Mouse (Mus musculus): ENCODE results near the gene U2surp.
A peak's percentile ranks its signal among the peaks of the same experiment; 100 is the strongest.

Gene U2surp

DNA sequence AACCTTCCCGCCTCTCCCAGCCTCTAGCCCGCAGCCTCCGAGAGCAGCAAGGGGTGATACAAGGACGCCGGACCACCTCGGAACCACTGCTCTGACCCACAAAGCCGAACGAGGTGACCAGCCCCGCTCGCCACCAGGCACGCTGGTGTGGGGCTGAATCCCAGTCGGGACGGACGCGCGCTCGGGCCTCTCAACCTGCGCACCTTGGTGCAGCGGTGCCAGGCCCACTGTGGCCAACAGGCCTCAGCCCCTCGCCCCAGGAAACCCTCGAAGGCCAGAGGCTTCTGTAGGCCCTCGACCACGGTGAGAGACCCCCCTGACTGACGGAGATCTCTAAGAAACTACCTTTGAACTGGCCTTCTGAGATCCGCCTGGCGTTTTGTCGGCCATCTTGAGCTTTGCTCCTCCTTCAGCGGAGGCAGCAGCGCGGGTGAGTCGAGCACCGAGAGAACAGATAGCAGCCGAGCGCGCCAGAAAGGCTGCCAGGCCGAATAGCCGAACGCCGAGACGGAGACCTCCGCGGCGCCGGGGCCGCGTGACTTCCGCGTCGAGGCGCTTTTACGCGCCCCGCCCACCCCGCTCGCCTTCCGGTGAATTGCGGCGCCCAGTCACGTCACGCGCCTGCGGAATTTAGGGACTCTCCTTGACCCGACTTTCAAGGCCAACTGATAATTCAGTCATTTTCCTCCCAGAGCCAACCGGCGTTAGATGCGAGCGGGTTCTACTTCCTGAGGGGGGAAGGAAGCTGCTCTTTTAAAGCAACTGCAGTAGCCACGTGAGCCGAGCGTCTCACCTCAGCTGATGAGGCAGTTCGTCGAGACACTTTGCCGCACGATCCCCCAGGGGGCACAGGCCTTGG is at the start of gene U2surp:
Gene U2surp (minus strand): TSS at position 525 of the 859 bp plus-strand sequence.
- peak; percentile 91 for DNase-seq (ENCODE audit: low read depth)

DNA sequence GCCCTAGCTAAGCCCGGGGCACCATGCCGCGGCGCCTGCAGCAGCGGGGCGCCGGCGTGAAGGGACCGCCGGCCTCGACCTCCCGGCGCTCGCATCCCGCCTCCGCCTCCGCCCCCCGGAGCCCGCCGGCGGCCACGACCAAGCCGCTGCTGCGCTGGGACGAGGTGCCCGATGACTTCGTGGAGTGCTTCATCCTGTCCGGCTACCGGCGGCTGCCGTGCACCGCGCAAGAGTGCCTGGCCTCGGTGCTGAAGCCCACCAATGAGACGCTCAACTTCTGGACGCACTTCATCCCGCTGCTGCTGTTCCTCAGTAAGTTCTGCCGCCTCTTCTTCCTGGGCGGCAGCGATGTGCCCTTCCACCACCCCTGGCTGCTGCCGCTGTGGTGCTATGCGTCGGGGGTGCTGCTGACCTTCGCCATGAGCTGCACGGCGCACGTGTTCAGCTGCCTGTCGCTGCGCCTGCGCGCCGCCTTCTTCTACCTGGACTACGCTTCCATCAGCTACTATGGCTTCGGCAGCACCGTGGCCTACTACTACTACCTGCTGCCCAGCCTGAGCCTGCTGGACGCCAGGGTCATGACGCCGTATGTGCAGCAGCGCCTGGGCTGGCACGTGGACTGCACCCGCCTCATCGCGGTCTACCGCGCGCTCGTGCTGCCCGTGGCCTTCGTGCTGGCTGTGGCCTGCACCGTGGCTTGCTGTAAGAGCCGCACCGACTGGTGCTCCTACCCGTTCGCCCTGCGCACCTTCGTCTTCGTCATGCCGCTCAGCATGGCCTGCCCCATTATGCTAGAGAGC is 48.3 kb upstream of the U2surp start:
- no peak for DNase-seq (ENCODE audit: low read depth)

DNA sequence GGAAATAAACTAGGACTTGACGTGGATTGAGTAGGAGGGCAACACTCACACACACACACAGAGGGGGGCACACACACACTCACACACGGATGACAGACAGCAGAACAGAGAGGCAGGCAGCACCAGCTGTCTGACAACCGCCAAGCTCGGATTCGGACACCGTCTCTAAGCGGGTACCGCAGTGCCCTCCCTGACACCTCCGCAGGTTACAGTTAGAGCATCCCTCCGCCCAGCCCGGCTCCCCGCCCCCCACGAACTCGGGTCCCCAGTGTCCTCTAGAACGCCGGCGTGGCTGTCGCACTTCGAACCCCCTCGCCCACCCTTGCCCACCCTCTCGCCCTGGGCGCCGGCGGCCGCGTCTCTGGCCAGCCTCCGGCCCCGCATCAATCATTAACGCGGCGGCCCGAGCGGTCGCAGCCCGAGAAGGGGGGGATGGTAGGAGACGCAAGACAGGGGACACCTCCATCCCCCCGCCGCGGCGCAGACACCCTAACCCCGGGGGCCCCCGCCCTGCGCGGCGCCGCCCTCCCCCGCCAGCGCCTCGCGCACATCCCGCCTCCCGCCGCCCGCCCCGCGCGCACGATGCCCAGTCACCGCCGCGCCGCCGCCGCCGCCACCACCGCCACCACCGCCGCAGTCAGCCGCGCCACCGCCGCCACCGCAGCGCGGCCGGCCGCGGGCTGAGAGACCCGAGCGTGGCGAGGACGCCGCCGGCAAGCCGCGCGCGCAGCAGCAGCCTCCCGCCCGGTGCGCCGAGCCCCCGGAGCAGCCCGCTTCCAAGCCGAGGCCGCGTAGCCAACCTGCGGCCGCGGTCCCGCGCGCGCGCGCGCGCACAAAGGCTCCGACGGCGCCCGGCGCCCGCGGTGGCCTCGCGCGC is 47.5 kb upstream of the U2surp start, which contains the start of gene Paqr9:
Gene Paqr9 (plus strand): TSS at position 599 of the 877 bp plus-strand sequence.
- no peak for DNase-seq (ENCODE audit: low read depth)

DNA sequence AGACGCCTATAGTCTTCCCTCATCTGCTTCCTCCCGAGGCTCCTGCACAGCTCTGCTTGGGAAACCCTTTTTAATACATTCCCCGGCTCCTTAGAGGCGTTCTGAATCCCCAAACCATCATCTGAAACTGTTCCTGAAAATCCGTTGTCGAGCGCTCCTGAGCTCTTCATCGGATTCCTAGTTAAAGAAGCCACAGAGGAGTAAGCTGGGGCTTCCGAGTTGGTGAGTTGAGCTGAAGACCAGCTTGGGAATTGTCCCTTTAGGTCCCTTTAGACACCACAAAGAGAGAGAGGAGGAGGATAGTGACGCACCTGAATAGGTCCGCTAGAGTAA is 46.9 kb upstream of the U2surp start:
- no peak for DNase-seq (ENCODE audit: low read depth)

DNA sequence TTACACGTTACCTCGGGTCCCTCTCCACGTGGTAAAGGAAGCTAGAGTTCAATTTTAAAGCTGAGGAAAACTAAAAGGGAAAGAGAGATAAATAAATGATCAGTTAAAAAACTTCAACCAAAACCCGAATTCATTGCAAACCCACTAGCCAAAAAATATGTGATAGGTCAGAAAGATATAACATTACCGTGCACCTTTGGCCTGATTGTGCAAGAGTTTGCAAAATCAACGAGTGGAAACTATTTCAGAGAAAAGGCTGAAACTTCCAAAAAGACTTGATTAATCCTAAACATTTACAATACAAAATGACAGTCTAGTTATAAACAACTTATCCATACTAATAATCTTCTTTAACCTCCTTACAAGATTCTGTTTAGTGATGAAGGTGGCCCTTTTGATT is 45.9 kb upstream of the U2surp start:
- DNase-seq (ENCODE audit: low read depth): no peak

DNA sequence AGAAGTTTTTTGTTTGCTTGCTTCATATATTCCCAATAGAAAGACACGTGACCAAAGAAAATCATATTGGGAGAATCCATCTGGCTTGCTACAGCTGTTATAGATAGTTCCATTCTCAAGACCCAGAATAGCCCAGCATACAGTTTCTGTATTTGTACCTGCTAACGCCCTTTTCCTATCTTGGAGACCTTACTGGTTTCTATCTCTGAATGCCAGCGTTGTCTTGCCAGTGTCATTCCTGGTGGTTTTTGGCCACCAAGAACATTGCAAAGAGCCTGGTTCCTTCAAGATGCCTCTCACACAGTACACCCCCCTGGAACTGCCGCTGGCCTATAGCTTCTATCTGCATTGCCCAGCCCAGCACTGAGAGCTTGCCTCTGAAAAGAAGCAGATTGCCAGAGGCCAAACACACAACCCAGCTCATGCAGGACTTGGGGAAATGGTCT is 44.3 kb upstream of the U2surp start:
- no peak for DNase-seq (ENCODE audit: low read depth)

DNA sequence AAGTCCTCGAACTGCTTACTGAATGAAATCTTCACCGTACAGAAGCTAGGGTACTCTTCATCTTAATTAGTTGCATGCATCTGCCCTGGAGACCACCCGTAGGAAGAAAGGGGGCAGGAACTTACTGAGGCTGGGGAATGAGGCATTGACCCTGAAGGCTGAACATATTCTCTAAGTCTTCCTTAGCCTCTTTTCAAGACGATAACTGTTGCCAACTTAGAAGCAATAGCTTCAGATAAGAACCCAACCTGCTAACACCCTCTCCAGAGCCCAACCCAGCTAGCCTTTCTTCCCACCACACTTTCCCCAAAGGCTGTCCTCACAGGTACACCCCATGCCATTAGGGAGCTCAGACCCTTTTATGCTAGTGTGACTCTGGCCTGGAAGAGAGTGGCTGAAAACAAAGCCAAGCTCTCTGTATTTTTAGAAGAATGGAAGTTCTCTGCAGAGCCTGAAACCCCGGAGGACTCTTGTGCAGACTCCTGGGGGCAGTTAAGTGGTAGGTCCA is 43.5 kb upstream of the U2surp start:
- no peak for DNase-seq (ENCODE audit: low read depth)

DNA sequence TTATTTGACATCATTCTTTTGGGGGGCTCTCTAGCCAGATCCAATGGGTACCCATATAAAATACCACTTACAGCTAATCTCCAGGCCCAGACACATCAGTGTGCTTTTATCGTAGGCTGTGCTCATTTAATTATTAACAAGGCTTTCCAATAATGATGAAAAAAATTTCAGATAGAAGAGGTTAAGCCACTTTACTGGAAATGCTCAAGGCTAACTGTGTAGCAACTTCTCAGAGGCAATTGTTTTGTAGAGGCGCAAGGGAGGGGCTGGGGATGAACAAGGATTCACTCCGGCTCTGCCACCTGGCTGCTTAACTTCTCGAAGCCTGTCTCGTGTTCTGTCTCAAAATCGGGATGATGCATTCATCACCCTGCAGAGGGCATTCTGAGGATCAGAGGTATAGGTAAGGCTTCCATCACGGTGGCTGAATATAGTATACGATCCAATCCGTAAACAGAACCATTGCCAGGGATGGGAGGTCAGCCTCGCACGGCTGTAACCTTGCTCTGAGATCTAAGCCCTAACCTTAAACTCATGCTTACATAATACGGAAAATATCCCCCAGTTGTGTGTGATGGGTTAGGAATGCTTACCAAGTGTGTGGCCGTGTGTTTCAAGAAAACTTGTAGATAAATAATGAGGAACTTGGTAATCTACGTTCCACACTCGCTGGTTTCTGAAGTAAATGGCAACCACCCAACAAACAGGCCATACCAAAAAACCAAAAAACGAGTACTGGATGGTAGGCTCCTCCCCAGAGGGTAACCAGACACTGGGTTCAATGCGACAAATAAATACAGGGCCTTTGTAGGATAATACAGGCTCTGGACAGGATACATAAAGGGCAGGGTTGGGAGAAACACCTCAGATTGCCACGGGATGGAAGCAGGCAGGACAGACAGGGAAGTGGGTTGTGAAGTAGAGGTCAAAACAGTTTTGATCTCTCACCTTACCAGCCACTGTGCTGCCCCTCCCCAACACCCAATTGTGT is 42.7 kb upstream of the U2surp start:
- no peak for DNase-seq (ENCODE audit: low read depth)

DNA sequence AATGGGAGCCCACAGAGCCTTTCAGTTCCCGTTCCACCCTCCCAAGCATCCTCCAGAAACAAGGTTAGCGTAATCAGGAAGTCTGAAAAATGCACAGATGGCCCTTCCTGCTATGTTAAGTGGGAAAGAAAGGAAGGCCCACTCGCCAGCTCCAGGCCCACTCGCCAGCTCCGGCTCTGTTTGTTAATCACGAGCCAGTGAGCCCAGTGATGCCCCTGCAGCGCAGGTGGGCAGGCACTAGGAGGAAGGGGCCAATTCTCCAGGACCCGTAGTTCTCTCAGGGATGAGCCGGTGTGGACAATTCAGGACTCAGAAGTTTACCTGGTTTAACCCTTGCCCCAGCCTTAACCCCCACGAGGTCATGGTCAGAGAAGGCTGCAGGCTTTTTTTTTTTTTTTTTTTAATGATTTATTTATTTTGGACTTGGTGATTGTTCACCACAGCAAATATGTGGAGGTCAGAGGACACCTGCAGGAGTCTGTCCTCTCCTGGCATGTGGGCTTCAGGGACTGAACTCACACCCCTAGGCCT is 40.4 kb upstream of the U2surp start:
- no peak for DNase-seq (ENCODE audit: low read depth)

DNA sequence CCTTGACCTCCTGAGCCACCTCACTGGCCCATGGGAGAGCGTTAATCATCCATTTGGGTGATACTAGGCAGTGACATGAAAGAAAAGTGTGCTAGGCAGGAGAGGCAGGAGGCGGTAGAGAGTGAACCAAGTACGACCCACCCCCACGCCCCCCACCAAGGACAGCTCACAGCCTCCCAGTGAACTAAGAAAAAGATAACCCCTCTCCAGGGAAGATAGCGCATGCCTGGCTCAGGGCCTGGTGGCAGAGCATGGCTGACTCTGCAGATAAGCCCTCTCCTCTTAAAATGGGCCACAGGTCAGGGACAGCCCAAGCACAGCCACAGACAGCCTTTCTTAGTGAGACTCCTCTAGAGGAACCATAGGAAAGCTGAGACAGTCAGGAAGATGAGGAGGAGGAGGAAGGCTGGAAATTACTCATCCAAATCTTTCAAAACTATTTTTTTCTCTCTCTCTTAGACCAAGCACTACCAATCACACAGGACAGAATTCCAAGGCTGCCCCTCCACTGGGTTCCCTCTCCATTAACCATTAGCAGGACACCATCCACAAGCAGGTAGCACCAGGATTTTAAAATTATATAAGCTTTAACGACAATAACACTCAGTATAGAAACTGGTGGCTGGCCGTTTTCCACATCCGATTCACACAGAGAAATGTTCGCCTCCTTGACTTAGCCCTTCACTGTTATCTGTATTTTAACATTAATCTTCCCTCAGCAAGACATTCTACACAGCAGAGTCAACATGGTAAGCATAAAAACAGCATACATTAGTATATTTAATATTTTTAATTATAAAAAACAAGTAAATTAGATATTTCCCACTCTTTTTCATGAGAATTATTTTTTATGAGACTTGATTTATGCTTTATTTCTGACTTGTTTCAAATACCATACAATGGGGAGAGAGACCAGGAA is 39.3 kb upstream of the U2surp start:
- DNase-seq (ENCODE audit: low read depth): no peak

DNA sequence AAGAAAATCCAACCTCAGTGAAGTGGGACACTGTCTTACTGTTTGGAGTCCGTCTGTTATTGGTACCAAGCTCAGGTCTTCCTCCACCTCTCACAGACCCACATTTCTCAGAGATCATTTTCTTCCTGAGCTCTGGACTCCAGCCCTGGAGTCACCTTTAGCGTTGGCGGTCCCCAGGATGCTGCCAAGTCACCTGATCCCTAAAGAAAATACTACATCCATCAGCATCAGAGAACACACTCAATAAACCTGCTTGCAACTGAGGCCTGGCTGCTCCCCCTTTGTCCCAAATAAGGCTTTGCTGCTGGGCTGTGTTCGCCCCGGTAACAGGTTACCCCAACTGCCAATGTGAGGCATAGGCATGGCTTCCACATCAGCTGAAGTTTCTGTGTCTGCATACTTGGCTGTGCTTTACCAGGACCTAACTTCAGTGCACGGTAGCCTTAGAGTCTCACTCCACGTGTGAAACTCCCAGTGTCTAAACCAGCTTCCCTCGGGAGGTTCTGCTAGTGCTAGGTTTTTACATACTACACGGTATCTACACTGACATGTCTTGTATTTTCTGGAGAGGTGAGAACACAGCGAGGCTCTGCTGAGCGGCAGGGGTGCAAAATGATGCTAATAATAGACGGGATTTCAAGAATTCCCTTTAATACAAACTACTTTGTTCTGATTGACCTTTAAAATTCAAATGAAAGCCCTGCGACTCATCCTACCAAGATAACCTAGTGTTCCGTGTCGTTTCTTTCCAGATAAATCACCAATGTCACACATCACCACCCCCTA is 38.0 kb upstream of the U2surp start:
- DNase-seq (ENCODE audit: low read depth): no peak

DNA sequence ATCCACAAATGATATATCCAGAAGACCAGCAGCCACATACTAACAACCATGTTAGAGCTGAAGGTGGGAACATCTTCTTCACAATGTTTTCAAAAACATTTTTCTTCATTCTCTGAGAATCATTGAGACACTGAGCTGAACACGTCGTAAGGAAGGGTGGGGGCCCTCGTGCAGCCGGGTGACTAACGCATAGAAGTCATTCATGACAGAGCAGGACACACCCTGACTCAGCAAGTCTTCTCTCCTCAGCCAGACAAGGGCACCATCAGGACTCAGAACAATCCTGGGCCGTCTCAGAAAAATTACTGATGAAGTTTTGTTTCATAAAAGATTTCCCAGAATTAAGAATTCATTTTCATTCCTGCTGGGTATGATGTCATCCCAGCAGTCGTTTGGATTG is 34.9 kb upstream of the U2surp start:
- no peak for DNase-seq (ENCODE audit: low read depth)

DNA sequence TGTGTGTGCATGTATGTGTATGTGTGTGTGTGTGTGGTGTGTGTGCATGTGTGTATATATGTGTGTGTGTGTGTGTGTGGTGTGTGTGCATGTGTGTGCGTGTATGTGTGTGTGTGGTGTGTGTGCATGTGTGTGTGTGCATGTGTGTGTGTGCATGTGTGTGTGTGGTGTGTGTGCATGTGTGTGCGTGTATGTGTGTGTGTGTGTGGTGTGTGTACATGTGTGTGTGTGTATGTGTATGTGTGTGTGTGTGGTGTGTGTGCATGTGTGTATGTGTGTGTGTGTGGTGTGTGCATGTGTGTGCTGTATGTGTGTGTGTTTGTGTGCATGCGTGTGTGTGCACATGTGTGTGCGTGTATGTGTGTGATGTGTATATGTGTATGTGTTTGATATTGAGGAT is 32.8 kb upstream of the U2surp start:
- DNase-seq (ENCODE audit: low read depth): no peak

DNA sequence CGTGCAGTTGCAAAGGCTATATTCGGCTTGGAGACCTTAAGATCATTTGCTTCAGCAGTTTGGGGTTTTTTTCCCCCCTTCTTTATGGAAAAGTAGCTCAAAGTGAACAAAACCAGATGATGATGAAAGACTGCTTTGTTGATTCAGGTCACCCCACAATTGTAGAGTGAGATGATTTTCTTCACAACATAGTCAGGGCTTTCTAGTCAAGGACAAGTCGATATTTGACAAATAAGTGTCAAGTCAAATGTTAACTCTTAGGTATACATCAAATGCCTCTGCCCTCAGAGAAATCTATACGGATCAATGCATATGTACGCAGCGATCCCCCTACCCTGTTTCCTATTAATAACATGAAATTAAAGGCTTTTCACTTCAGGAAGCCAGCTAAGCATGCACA is 30.7 kb upstream of the U2surp start:
- DNase-seq (ENCODE audit: low read depth): no peak

DNA sequence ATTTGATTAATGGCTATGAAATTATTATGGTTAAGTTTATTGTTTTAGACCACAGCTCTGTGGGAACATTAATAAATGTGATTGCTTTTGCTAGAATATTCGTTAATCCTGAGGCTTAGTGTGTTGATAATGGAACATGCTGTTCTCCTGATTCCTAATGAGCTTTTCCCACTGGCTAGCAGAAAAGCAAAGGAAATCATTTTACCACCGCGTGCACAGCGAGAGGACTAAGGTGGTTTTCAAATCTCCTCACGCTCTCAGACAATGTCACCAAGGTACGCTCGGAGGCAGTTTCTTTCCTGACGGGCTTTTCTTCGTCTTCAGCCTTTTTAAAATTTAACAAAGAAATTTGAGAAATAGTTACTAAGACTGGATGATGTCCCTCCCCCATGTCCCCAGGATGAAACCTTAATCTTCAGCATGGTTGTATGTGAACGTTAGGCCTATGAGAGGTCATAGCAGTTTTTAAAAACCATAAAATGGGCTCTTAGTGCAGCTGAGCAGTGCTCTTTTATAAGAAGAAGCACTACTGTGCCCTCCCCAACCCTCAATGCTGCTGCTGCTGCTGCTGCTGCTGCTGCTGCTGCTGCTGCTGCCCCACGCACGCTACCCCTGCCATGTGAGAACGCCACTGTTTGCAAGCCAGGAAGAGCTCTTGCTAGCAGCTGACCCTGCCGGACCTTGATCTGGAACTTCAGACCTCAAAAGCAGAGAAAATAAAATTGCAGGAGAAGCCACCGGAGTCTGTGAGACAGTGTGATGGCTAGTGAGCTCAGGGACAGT is 30.0 kb upstream of the U2surp start:
- no peak for DNase-seq (ENCODE audit: low read depth)

DNA sequence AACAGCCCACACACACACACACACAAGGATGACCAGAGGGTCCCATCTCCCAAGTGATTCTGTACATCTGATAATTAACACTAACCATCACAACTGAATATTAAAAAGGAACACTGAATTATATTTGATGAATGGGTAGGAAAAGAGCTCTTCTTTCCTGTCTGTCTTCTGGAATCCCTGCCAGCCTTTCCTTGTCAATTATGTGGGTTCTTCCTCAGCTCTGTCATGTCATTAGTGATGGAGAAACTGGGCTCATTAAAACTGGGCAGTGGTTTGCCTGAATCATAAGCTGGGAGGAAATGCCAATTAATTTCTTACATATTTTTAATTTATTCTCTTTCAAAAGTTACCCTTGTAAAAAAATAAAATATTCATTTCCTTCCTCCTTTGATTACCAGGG is 29.4 kb upstream of the U2surp start:
- no peak for DNase-seq (ENCODE audit: low read depth)

DNA sequence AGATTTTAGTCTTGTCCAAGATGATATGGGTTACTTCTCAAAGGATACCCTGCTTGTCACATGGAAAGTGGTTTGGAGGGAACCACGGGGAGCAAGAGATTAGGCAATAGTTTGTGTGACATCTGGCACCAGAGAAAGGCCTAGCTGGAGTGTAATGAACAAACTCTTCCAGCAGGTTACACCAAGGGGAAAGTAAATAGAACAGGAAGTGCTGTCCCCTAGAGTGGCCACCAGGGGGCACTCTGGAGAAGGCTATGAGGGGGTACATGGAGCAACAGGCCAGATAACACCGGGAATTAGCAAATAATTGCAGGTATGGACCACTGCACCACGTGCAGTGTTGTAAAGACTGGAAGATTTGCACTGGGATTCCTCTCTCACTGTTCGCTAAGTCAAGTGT is 28.7 kb upstream of the U2surp start:
- no peak for DNase-seq (ENCODE audit: low read depth)
